Mouse (Mus musculus): ENCODE data around the gene Phf20. TPM values are rescaled to one million over a fixed set of nuclear protein-coding genes. Genes with fewer than 3 reads are reported as not detected.

The Phf20 gene
- polyA plus RNA-seq, 1 experiment from 2014 or later, result 112 TPM

- no peak overlapping the region for H3K9ac ChIP-seq
- peak overlapping the region; percentile 81; the same call in 1 of the 2 replicates for H3K4me3 ChIP-seq
- 0 out of 2 replicates have a peak overlapping the region, but pooled peaks have one; percentile 96 for H3K27ac ChIP-seq (replicated peaks)
- H3K9me3 ChIP-seq, result no peaks in the 10 kb centered on the region
- peaks cover 11% of the 10 kb centered on the region for H3K4me1 ChIP-seq (replicated peaks)
- H3K4me2 ChIP-seq, result peak overlapping the region; percentile 85
- ATAC-seq (ENCODE audit: low FRiP score, low read depth), result no peak
- WGBS, result 92% methylated on average over 5 of the region's 5 CpGs
- H3K36me3 ChIP-seq, result peaks cover 6% of the 10 kb centered on the region; the same call in 1 of the 2 replicates
- H3K27me3 ChIP-seq, result no peaks in the 10 kb centered on the region
These were observed 114.7 kb downstream of the Phf20 start for GRCm38 (mm10) chr2:156310945-156311344.

- peak overlapping the region; percentile 83 for H3K9ac ChIP-seq
- H3K4me2 ChIP-seq, result peak overlapping the region; percentile 85
- no peaks in the 10 kb centered on the region for H3K27me3 ChIP-seq
- H3K27ac ChIP-seq (replicated peaks), result peak overlapping the region; percentile 96
- peaks cover 11% of the 10 kb centered on the region for H3K4me1 ChIP-seq (replicated peaks)
- 22% methylated on average over 8 of the region's 8 CpGs for WGBS
- H3K36me3 ChIP-seq, result peaks cover 6% of the 10 kb centered on the region; the same call in 1 of the 2 replicates
- H3K9me3 ChIP-seq, result no peaks in the 10 kb centered on the region
- ATAC-seq (ENCODE audit: low FRiP score, low read depth), result no peak
- peak overlapping the region; percentile 81 for H3K4me3 ChIP-seq
These were observed 115.2 kb downstream of the Phf20 start for GRCm38 (mm10) chr2:156311441-156311840.

- H3K4me2 ChIP-seq, result peak overlapping the region; percentile 85
- peak overlapping the region; percentile 96 for H3K27ac ChIP-seq (replicated peaks)
- H3K27me3 ChIP-seq, result no peaks in the 10 kb centered on the region
- peaks cover 11% of the 10 kb centered on the region for H3K4me1 ChIP-seq (replicated peaks)
- no peaks in the 10 kb centered on the region for H3K9me3 ChIP-seq
- H3K9ac ChIP-seq, result peak overlapping the region; percentile 83
- peak overlapping the region; percentile 81 for H3K4me3 ChIP-seq
- peak; percentile 71 for ATAC-seq (ENCODE audit: low FRiP score, low read depth)
- peaks cover 6% of the 10 kb centered on the region; the same call in 1 of the 2 replicates for H3K36me3 ChIP-seq
- WGBS, result under 1% methylated on average over 52 of the region's 53 CpGs
These were observed 115.6 kb downstream of the Phf20 start for GRCm38 (mm10) chr2:156311841-156312291.

- H3K9ac ChIP-seq, result peak within 1 kb of the TSS; percentile 83
- ATAC-seq (ENCODE audit: low FRiP score, low read depth), result peak; percentile 94
- H3K4me2 ChIP-seq, result peak within 1 kb of the TSS; percentile 85
- H3K27ac ChIP-seq (replicated peaks), result peak within 1 kb of the TSS; percentile 96
- no peaks in the 10 kb centered on the region for H3K9me3 ChIP-seq
- H3K36me3 ChIP-seq, result peaks cover 6% of the 10 kb centered on the region; the same call in 1 of the 2 replicates
- no peaks in the 10 kb centered on the region for H3K27me3 ChIP-seq
- peak within 1 kb of the TSS; percentile 81 for H3K4me3 ChIP-seq
- H3K4me1 ChIP-seq (replicated peaks), result peaks cover 11% of the 10 kb centered on the region
- WGBS, result 0% methylated on average over 49 of the region's 49 CpGs
These were observed 116.1 kb downstream of the Phf20 start, which contains the start of the genes Cnbd2 and Scand1 for GRCm38 (mm10) chr2:156312297-156312897. TSS of gene Cnbd2 (plus strand) at chr2:156312299. TSS of gene Scand1 (minus strand) at chr2:156312704.

- Histone ChIP-seq H3K4me3 (peak overlapping the region; percentile 81), H3K4me2 (peak overlapping the region; percentile 85), H3K4me1 (replicated peaks) (peaks cover 11% of the 10 kb centered on the region), H3K9me3 (no peaks in the 10 kb centered on the region), H3K27ac (replicated peaks) (peak overlapping the region; percentile 96), H3K9ac (peak overlapping the region; percentile 83), H3K36me3 (peaks cover 3% of the 10 kb centered on the region; the same call in 1 of the 2 replicates), H3K27me3 (no peaks in the 10 kb centered on the region)
- 55% methylated on average over 3 of the region's 3 CpGs for WGBS
- no peak for ATAC-seq (ENCODE audit: low FRiP score, low read depth)
These were observed 116.9 kb downstream of the Phf20 start for GRCm38 (mm10) chr2:156313153-156313552.

- Histone ChIP-seq H3K9ac (no peak overlapping the region), H3K4me2 (no peak overlapping the region), H3K27ac (replicated peaks) (no peak overlapping the region), H3K4me1 (replicated peaks) (peaks cover 11% of the 10 kb centered on the region), H3K9me3 (no peaks in the 10 kb centered on the region), H3K36me3 (peaks cover 3% of the 10 kb centered on the region; the same call in 1 of the 2 replicates), H3K27me3 (no peaks in the 10 kb centered on the region), H3K4me3 (no peak overlapping the region)
- 98% methylated on average over 6 of the region's 6 CpGs for WGBS
- no peak for ATAC-seq (ENCODE audit: low FRiP score, low read depth)
These were observed 118.5 kb downstream of the Phf20 start for GRCm38 (mm10) chr2:156314811-156315210.

GRCm38 (mm10) chr2:156318491-156318890 lies 122.2 kb downstream of the Phf20 start:
- H3K4me2 ChIP-seq, result no peak overlapping the region
- 0 out of 2 replicates have a peak, but pooled peaks cover 3% of the 10 kb centered on the region for H3K4me1 ChIP-seq (replicated peaks)
- H3K9ac ChIP-seq, result no peak overlapping the region
- H3K36me3 ChIP-seq, result peaks cover 6% of the 10 kb centered on the region; the same call in 1 of the 2 replicates
- H3K9me3 ChIP-seq, result no peaks in the 10 kb centered on the region
- ATAC-seq (ENCODE audit: low FRiP score, low read depth), result no peak
- H3K4me3 ChIP-seq, result no peak overlapping the region
- no peaks in the 10 kb centered on the region for H3K27me3 ChIP-seq
- no peak overlapping the region for H3K27ac ChIP-seq (replicated peaks)

- H3K4me3 ChIP-seq, result no peak overlapping the region
- no peak overlapping the region for H3K27ac ChIP-seq (replicated peaks)
- peaks cover 3% of the 10 kb centered on the region; the same call in 1 of the 2 replicates for H3K36me3 ChIP-seq
- H3K4me2 ChIP-seq, result no peak overlapping the region
- ATAC-seq (ENCODE audit: low FRiP score, low read depth), result no peak
- H3K4me1 ChIP-seq (replicated peaks), result no peaks in the 10 kb centered on the region
- no peaks in the 10 kb centered on the region for H3K27me3 ChIP-seq
- H3K9me3 ChIP-seq, result no peaks in the 10 kb centered on the region
- WGBS, result 89% methylated on average over 6 of the region's 6 CpGs
- H3K9ac ChIP-seq, result no peak overlapping the region
These were observed 125.3 kb downstream of the Phf20 start for GRCm38 (mm10) chr2:156321538-156321937.

GRCm38 (mm10) chr2:156324116-156324588 lies 127.9 kb downstream of the Phf20 start:
- Histone ChIP-seq H3K4me3 (no peak overlapping the region), H3K9me3 (no peaks in the 10 kb centered on the region), H3K27ac (replicated peaks) (no peak overlapping the region), H3K4me1 (replicated peaks) (no peaks in the 10 kb centered on the region), H3K36me3 (peaks cover 3% of the 10 kb centered on the region; the same call in 1 of the 2 replicates), H3K27me3 (no peaks in the 10 kb centered on the region), H3K9ac (no peak overlapping the region), H3K4me2 (no peak overlapping the region)
- WGBS, result 72% methylated on average over 6 of the region's 6 CpGs
- no peak for ATAC-seq (ENCODE audit: low FRiP score, low read depth)

GRCm38 (mm10) chr2:156324681-156325080 lies 128.4 kb downstream of the Phf20 start:
- no peak overlapping the region for H3K9ac ChIP-seq
- H3K4me3 ChIP-seq, result no peak overlapping the region
- no peaks in the 10 kb centered on the region for H3K4me1 ChIP-seq (replicated peaks)
- ATAC-seq (ENCODE audit: low FRiP score, low read depth), result no peak
- WGBS, result 57% methylated on average over 5 of the region's 5 CpGs
- peaks cover 3% of the 10 kb centered on the region; the same call in 1 of the 2 replicates for H3K36me3 ChIP-seq
- no peak overlapping the region for H3K4me2 ChIP-seq
- H3K27me3 ChIP-seq, result no peaks in the 10 kb centered on the region
- no peak overlapping the region for H3K27ac ChIP-seq (replicated peaks)
- H3K9me3 ChIP-seq, result no peaks in the 10 kb centered on the region

- Histone ChIP-seq H3K4me2 (no peak overlapping the region), H3K4me1 (replicated peaks) (no peaks in the 10 kb centered on the region), H3K9ac (no peak overlapping the region), H3K27me3 (no peaks in the 10 kb centered on the region), H3K27ac (replicated peaks) (no peak overlapping the region), H3K9me3 (no peaks in the 10 kb centered on the region), H3K4me3 (no peak overlapping the region), H3K36me3 (no peaks in the 10 kb centered on the region)
- no peak for ATAC-seq (ENCODE audit: low FRiP score, low read depth)
- 88% methylated on average over 1 of the region's 1 CpGs for WGBS
These were observed 134.4 kb downstream of the Phf20 start for GRCm38 (mm10) chr2:156330681-156331080.

GRCm38 (mm10) chr2:156331446-156331965 lies 135.2 kb downstream of the Phf20 start:
- Histone ChIP-seq H3K4me2 (no peak overlapping the region), H3K36me3 (no peaks in the 10 kb centered on the region), H3K27me3 (no peaks in the 10 kb centered on the region), H3K27ac (replicated peaks) (no peak overlapping the region), H3K9ac (no peak overlapping the region), H3K4me1 (replicated peaks) (no peaks in the 10 kb centered on the region), H3K4me3 (no peak overlapping the region), H3K9me3 (no peaks in the 10 kb centered on the region)
- WGBS, result 74% methylated on average over 7 of the region's 7 CpGs
- ATAC-seq (ENCODE audit: low FRiP score, low read depth), result no peak

All from hindbrain, embryonic 15.5 days (tissue).